27 mouse cellular contexts compared by ENCODE assay signal in the genomic region with DNA sequence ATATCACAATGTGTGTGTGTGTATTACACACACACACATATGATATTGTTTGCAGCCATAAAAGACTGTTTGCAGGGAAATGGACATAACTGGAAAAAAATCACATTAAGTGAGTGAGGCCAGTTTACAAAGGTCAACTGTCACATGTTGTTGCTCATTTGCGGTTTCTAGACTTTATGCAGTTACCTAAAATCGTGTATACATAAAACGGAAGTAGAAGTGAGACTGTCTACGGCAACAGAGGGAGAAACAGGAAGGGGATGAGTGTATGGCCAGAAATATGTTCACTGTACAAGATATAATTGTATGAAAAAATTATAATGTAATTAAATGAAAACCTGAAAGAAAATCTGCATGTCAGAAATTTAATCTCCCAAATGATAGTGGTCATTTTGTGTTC. TPM values are rescaled to one million over a fixed set of nuclear protein-coding genes. Genes with fewer than 3 reads are reported as not detected.
DNase-seq lines count a peak whose midpoint lies in the region; ATAC-seq and TF ChIP-seq lines count a peak whose summit lies in the region.
"Had no signal": no experiment of that assay in that cellular context is flagged by ENCODE, and none has a peak within 500 bp of the region (broad histone marks: within the 10 kb centered on the region; RNA-seq: fewer than 3 reads in every experiment).

No protein-coding gene starts in this region.

- TF ChIP-seq CTCF in spleen, adult 2 months (IDR thresholded peaks at IDR 0.05; ENCODE audit: extremely low read depth, insufficient read depth, insufficient read length, insufficient replicate concordance): no peak
- no peak for TF ChIP-seq CTCF in small intestine, adult 2 months (IDR thresholded peaks at IDR 0.05; ENCODE audit: extremely low read depth, insufficient read length, insufficient replicate concordance, low read depth, low read length)
- TF ChIP-seq CTCF in forebrain, postnatal 0 days (IDR thresholded peaks at IDR 0.05; ENCODE audit: low read depth): no peak

- no peaks in the 10 kb centered on the region for H3K27me3 ChIP-seq in spleen, adult 2 months (ENCODE audit: control insufficient read depth, insufficient read depth, low read length)
- H3K27me3 ChIP-seq in small intestine, adult 2 months (ENCODE audit: control insufficient read depth, insufficient read depth, low read length): no peaks in the 10 kb centered on the region
- H3K27me3 ChIP-seq in forebrain, postnatal 0 days (ENCODE audit: insufficient read depth, low read length): no peaks in the 10 kb centered on the region
- no peaks in the 10 kb centered on the region for H3K27me3 ChIP-seq in liver, embryonic 12.5 days (replicated peaks)
- H3K27me3 ChIP-seq: embryonic facial prominence, embryonic 13.5 days; heart, embryonic 15.5 days; kidney, embryonic 15.5 days; limb, embryonic 12.5 days; lung, embryonic 15.5 days; midbrain, embryonic 13.5 days; neural tube, embryonic 12.5 days; stomach, embryonic 15.5 days had no signal

- H3K4me1 ChIP-seq in spleen, adult 2 months (ENCODE audit: control insufficient read depth, insufficient read depth, insufficient read length): peaks cover 23% of the 10 kb centered on the region; the same call in 1 of the 2 replicates
- H3K4me1 ChIP-seq in small intestine, adult 2 months (ENCODE audit: control insufficient read depth, insufficient read depth, insufficient read length, low read length): no peaks in the 10 kb centered on the region
- no peaks in the 10 kb centered on the region for H3K4me1 ChIP-seq in forebrain, postnatal 0 days (ENCODE audit: insufficient read depth)
- H3K4me1 ChIP-seq in liver, embryonic 12.5 days: no peaks in the 10 kb centered on the region
- H3K4me1 ChIP-seq: heart, embryonic 15.5 days; limb, embryonic 12.5 days; lung, embryonic 15.5 days; neural tube, embryonic 12.5 days; stomach, embryonic 15.5 days had no signal

- peak overlapping the region; percentile 77; the same call in 1 of the 2 replicates for H3K27ac ChIP-seq in spleen, adult 2 months (ENCODE audit: insufficient read depth, low read length)
- H3K27ac ChIP-seq in small intestine, adult 2 months (ENCODE audit: insufficient read depth, low read depth, low read length): peak overlapping the region; percentile 48; the same call in 1 of the 2 replicates
- no peak overlapping the region for H3K27ac ChIP-seq in forebrain, postnatal 0 days (ENCODE audit: low read depth, low read length)
- H3K27ac ChIP-seq in liver, embryonic 12.5 days: no peak overlapping the region
- H3K27ac ChIP-seq: embryonic facial prominence, embryonic 13.5 days; forebrain, embryonic 10.5 days; heart, embryonic 10.5 days; heart, embryonic 15.5 days; kidney, embryonic 15.5 days; limb, embryonic 12.5 days; lung, embryonic 15.5 days; midbrain, embryonic 13.5 days; neural tube, embryonic 12.5 days; stomach, embryonic 15.5 days had no signal

- no peaks in the 10 kb centered on the region for H3K36me3 ChIP-seq in spleen, adult 2 months (ENCODE audit: control insufficient read depth, insufficient read depth, low read length)
- H3K36me3 ChIP-seq in small intestine, adult 2 months (ENCODE audit: control insufficient read depth, insufficient read depth, low read length): no peaks in the 10 kb centered on the region
- H3K36me3 ChIP-seq in forebrain, postnatal 0 days (ENCODE audit: insufficient read depth): no peaks in the 10 kb centered on the region
- H3K36me3 ChIP-seq in liver, embryonic 12.5 days: no peaks in the 10 kb centered on the region
- H3K36me3 ChIP-seq: embryonic facial prominence, embryonic 13.5 days; forebrain, embryonic 10.5 days; heart, embryonic 10.5 days; heart, embryonic 15.5 days; kidney, embryonic 15.5 days; limb, embryonic 12.5 days; lung, embryonic 15.5 days; midbrain, embryonic 13.5 days; neural tube, embryonic 12.5 days; stomach, embryonic 15.5 days had no signal

- H3K9ac ChIP-seq in forebrain, postnatal 0 days: no peak overlapping the region
- H3K9ac ChIP-seq in liver, embryonic 12.5 days: no peak overlapping the region
- H3K9ac ChIP-seq: embryonic facial prominence, embryonic 13.5 days; heart, embryonic 15.5 days; kidney, embryonic 15.5 days; limb, embryonic 12.5 days; lung, embryonic 15.5 days; midbrain, embryonic 13.5 days; neural tube, embryonic 12.5 days; stomach, embryonic 15.5 days had no signal

- H3K9me3 ChIP-seq in forebrain, postnatal 0 days (ENCODE audit: low read length): no peaks in the 10 kb centered on the region
- no peaks in the 10 kb centered on the region for H3K9me3 ChIP-seq in liver, embryonic 12.5 days (replicated peaks)
- H3K9me3 ChIP-seq: embryonic facial prominence, embryonic 13.5 days; forebrain, embryonic 10.5 days; heart, embryonic 10.5 days; heart, embryonic 15.5 days; kidney, embryonic 15.5 days; limb, embryonic 12.5 days; lung, embryonic 15.5 days; midbrain, embryonic 13.5 days; neural tube, embryonic 12.5 days; stomach, embryonic 15.5 days had no signal

- no peak overlapping the region for H3K4me3 ChIP-seq in spleen, adult 2 months (ENCODE audit: extremely low read depth, insufficient read depth, insufficient read length)
- H3K4me3 ChIP-seq in small intestine, adult 2 months (ENCODE audit: low read depth, low read length): no peak overlapping the region
- no peak overlapping the region for H3K4me3 ChIP-seq in forebrain, postnatal 0 days (ENCODE audit: low read depth, low read length)
- no peak overlapping the region for H3K4me3 ChIP-seq in liver, embryonic 12.5 days
- H3K4me3 ChIP-seq: embryonic facial prominence, embryonic 13.5 days; forebrain, embryonic 10.5 days; heart, embryonic 10.5 days; heart, embryonic 15.5 days; kidney, embryonic 15.5 days; limb, embryonic 12.5 days; lung, embryonic 15.5 days; midbrain, embryonic 13.5 days; neural tube, embryonic 12.5 days; stomach, embryonic 15.5 days had no signal

- no peak overlapping the region for H3K4me2 ChIP-seq in forebrain, postnatal 0 days (ENCODE audit: low read depth)
- H3K4me2 ChIP-seq in liver, embryonic 12.5 days: no peak overlapping the region
- H3K4me2 ChIP-seq: embryonic facial prominence, embryonic 13.5 days; heart, embryonic 15.5 days; kidney, embryonic 15.5 days; limb, embryonic 12.5 days; lung, embryonic 15.5 days; midbrain, embryonic 13.5 days; neural tube, embryonic 12.5 days; stomach, embryonic 15.5 days had no signal

- TF ChIP-seq POLR2A in spleen, adult 2 months (IDR thresholded peaks at IDR 0.05; ENCODE audit: low read depth, low read length): no peak
- TF ChIP-seq POLR2A in small intestine, adult 2 months (IDR thresholded peaks at IDR 0.05; ENCODE audit: low read depth, low read length): no peak

- no peak for DNase-seq in spleen, adult 2 months (ENCODE audit: low read depth in 1 of 2, low spot score in 2 of 2)
- no peak for DNase-seq in spleen, adult 18-20 months
- DNase-seq in forebrain, postnatal 0 days: no peak
- no peak for DNase-seq in kidney, adult 11 months
- DNase-seq: adrenal gland, adult 8-10 months; cerebellum, adult 8-10 months; cerebellum, postnatal 25 days; gastrocnemius, postnatal 14 days; heart, adult 11 months; kidney, adult 18-20 months; kidney, postnatal 25 days had no signal

- peak; percentile 80 for ATAC-seq in granulocyte monocyte progenitor cell, adult 5-6 weeks (replicated peaks; ENCODE audit: poor library complexity, severe bottlenecking)
- ATAC-seq in megakaryocyte progenitor cell, adult 5-6 weeks (replicated peaks; ENCODE audit: poor library complexity): peak; percentile 72
- no peak for ATAC-seq in forebrain, postnatal 0 days
- ATAC-seq in liver, embryonic 12.5 days: no peak
- ATAC-seq: forebrain, embryonic 16.5 days; hindbrain, embryonic 16.5 days; midbrain, embryonic 13.5 days had no signal

- 8% methylated on average over 4 of the region's 4 CpGs for WGBS in spleen, adult 2 months
- WGBS in small intestine, adult 2 months: 73% methylated on average over 4 of the region's 4 CpGs
- WGBS in forebrain, postnatal 0 days: 89% methylated on average over 4 of the region's 4 CpGs
- 79% methylated on average over 4 of the region's 4 CpGs for WGBS in liver, embryonic 12.5 days (ENCODE audit: insufficient replicate concordance)

RNA-seq across cellular contexts. Expression of a gene that starts 53.8 kb away (rescaled TPM):
- 8.8 and 9.5 TPM in 2 replicates for polyA plus RNA-seq in spleen, adult 2 months (2012; rRNA removed)
- 15.5 and 23.1 TPM in 2 replicates for total RNA-seq in granulocyte monocyte progenitor cell, adult 5-6 weeks (2014; fragmentation: Nextera tagmentation)
- total RNA-seq in granulocyte monocyte progenitor cell, adult 5-6 weeks (2017): 30.4 and 37.6 TPM in 2 replicates
- 34.5 and 37.8 TPM in 2 replicates for total RNA-seq in megakaryocyte progenitor cell, adult 5-6 weeks (2015)
- total RNA-seq in megakaryocyte progenitor cell, adult 5-6 weeks (2017): 40.9 and 44.1 TPM in 2 replicates
- 5.3 and 7.5 TPM in 2 replicates for polyA plus RNA-seq in small intestine, adult 2 months (2012; rRNA removed)
- total RNA-seq in forebrain, postnatal 0 days (2014; rRNA removed): 38.1 and 38.2 TPM in 2 replicates
- 13.1 and 19.1 TPM in 2 replicates for polyA plus RNA-seq in forebrain, postnatal 0 days (2015; fragmentation: Nextera tagmentation; extraction: Ambion mirVana)
- 1.0 and 1.1 TPM in 2 replicates for polyA plus RNA-seq in liver, embryonic 12.5 days (2016; fragmentation: Nextera tagmentation; extraction: Ambion mirVana)

Comparison
In these comparisons a context has a peak if more than half of its experiments do, and no peak if none do; other contexts are left out.
1. H3K27ac ChIP-seq: peak in spleen, adult 2 months (single experiment) and small intestine, adult 2 months (single experiment); none in forebrain, postnatal 0 days (single experiment) and liver, embryonic 12.5 days (single experiment).
2. ATAC-seq: peak in granulocyte monocyte progenitor cell, adult 5-6 weeks (single experiment) and megakaryocyte progenitor cell, adult 5-6 weeks (single experiment); none in forebrain, postnatal 0 days (single experiment) and liver, embryonic 12.5 days (single experiment).